Comparison of ENCODE assay signal across 8 mouse cellular contexts in the genomic region with DNA sequence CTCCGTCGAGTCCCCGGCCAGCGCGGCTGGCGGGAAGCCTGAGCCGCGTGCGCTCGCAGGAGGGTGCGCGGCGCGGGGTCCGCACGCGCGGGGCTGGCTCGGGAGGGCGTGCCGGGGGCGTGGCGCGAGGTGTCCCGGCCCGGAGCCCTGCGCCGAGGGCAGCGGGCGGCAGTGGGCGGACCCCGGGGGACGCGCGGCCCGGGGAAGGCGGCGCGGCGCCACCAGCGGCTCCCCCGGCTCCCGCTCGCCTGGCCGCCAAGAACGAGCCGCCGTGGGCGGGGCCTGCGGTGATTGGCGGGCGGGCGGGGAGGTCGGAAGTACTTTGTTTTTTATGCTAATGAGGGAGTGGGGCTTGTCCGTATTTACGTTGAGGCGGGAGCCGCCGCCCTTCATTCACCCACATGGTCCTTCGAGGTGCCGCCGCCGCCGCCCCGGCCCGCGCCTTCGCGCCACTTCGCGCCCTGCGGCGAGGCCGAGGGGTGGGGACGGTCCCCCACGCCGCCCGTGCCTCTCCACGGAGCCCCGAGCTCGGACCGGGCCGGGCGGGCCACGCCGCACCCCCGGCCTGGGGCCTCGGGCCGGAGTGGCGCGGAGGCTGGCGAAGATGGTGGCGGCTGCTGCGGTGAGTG. TPM values are rescaled to one million over a fixed set of nuclear protein-coding genes. Genes with fewer than 3 reads are reported as not detected.
DNase-seq lines count a peak whose midpoint lies in the region; ATAC-seq and TF ChIP-seq lines count a peak whose summit lies in the region.

No protein-coding gene starts in this region.

- no peak for TF ChIP-seq CTCF in intestine, postnatal 0 days (IDR thresholded peaks at IDR 0.05; ENCODE audit: low read depth)
- no peak for TF ChIP-seq CTCF in spleen, adult 2 months (IDR thresholded peaks at IDR 0.05; ENCODE audit: extremely low read depth, insufficient read depth, insufficient read length, insufficient replicate concordance)

- peak overlapping the region; percentile 88 for H3K27ac ChIP-seq in intestine, postnatal 0 days (ENCODE audit: low read depth, low read length)
- H3K27ac ChIP-seq in limb, embryonic 13.5 days: peak overlapping the region; percentile 93
- peak overlapping the region; percentile 90 for H3K27ac ChIP-seq in midbrain, embryonic 16.5 days (ENCODE audit: low read length)
- H3K27ac ChIP-seq in spleen, adult 2 months (ENCODE audit: insufficient read depth, low read length): peak overlapping the region; percentile 79

- H3K4me1 ChIP-seq in intestine, postnatal 0 days (replicated peaks; ENCODE audit: control insufficient read depth, insufficient read depth, low read length): 0 out of 2 replicates have a peak, but pooled peaks cover 3% of the 10 kb centered on the region
- H3K4me1 ChIP-seq in limb, embryonic 13.5 days: peaks cover 22% of the 10 kb centered on the region
- peaks cover 21% of the 10 kb centered on the region for H3K4me1 ChIP-seq in midbrain, embryonic 16.5 days (ENCODE audit: control insufficient read depth, insufficient read depth, low read length)
- H3K4me1 ChIP-seq in spleen, adult 2 months (ENCODE audit: control insufficient read depth, insufficient read depth, insufficient read length): peaks cover 5% of the 10 kb centered on the region

- ATAC-seq in cerebellum, adult (ENCODE audit: insufficient number of reproducible peaks, low FRiP score, low TSS enrichment): 0 out of 2 replicates have a peak, but pooled peaks have one; percentile 9
- peak; percentile 88 for ATAC-seq in intestine, postnatal 0 days
- ATAC-seq in limb, embryonic 13.5 days (ENCODE audit: low FRiP score, low read depth): peak; percentile 88
- ATAC-seq in midbrain, embryonic 16.5 days: peak; percentile 86

- peak overlapping the region; percentile 87 for H3K4me3 ChIP-seq in intestine, postnatal 0 days (ENCODE audit: low read depth, low read length)
- H3K4me3 ChIP-seq in limb, embryonic 13.5 days: peak overlapping the region; percentile 82
- peak overlapping the region; percentile 90 for H3K4me3 ChIP-seq in midbrain, embryonic 16.5 days (ENCODE audit: low read depth, low read length)
- H3K4me3 ChIP-seq in spleen, adult 2 months (ENCODE audit: extremely low read depth, insufficient read depth, insufficient read length): peak overlapping the region; percentile 83

- H3K27me3 ChIP-seq in intestine, postnatal 0 days (replicated peaks; ENCODE audit: control insufficient read depth, insufficient read depth, low read length): no peaks in the 10 kb centered on the region
- H3K27me3 ChIP-seq in limb, embryonic 13.5 days: 0 out of 2 replicates have a peak, but pooled peaks cover 8% of the 10 kb centered on the region
- no peaks in the 10 kb centered on the region; the same call in 1 of the 2 replicates for H3K27me3 ChIP-seq in midbrain, embryonic 16.5 days (ENCODE audit: control insufficient read depth, insufficient read depth, low read depth, low read length)
- H3K27me3 ChIP-seq in spleen, adult 2 months (ENCODE audit: control insufficient read depth, insufficient read depth, low read length): peaks cover 4% of the 10 kb centered on the region; the same call in 1 of the 2 replicates

- 0% methylated on average over 55 of the region's 94 CpGs for WGBS in intestine, postnatal 0 days
- under 1% methylated on average over 55 of the region's 94 CpGs for WGBS in limb, embryonic 13.5 days
- 0% methylated on average over 59 of the region's 94 CpGs for WGBS in midbrain, embryonic 16.5 days
- under 1% methylated on average over 94 of the region's 94 CpGs for WGBS in spleen, adult 2 months

- H3K9ac ChIP-seq in intestine, postnatal 0 days (ENCODE audit: low read depth, low read length): peak overlapping the region; percentile 93
- H3K9ac ChIP-seq in limb, embryonic 13.5 days: peak overlapping the region; percentile 99
- H3K9ac ChIP-seq in midbrain, embryonic 16.5 days (ENCODE audit: low read depth, low read length): peak overlapping the region; percentile 96

- no peaks in the 10 kb centered on the region for H3K9me3 ChIP-seq in intestine, postnatal 0 days (ENCODE audit: control insufficient read depth)
- H3K9me3 ChIP-seq in limb, embryonic 13.5 days: no peaks in the 10 kb centered on the region
- H3K9me3 ChIP-seq in midbrain, embryonic 16.5 days (replicated peaks; ENCODE audit: control insufficient read depth, low read length, poor library complexity, severe bottlenecking): no peaks in the 10 kb centered on the region

- peak; percentile 41; the same call in 1 of the 2 replicates for TF ChIP-seq POLR2A in spleen, adult 2 months (IDR thresholded peaks at IDR 0.05; ENCODE audit: low read depth, low read length)

- H3K36me3 ChIP-seq in intestine, postnatal 0 days (ENCODE audit: control insufficient read depth, insufficient read depth): peaks cover 14% of the 10 kb centered on the region
- H3K36me3 ChIP-seq in limb, embryonic 13.5 days: peaks cover 27% of the 10 kb centered on the region
- no peaks in the 10 kb centered on the region for H3K36me3 ChIP-seq in midbrain, embryonic 16.5 days (ENCODE audit: control insufficient read depth, insufficient read depth, low read length)
- H3K36me3 ChIP-seq in spleen, adult 2 months (ENCODE audit: control insufficient read depth, insufficient read depth, low read length): peaks cover 12% of the 10 kb centered on the region

- no peak for DNase-seq in cerebellum, adult 9-10 months
- peak; percentile 86 for DNase-seq in embryo, embryonic 11.5 days (ENCODE audit: low read depth, low spot score)
- peak; percentile 63 to 82 for DNase-seq in gastrocnemius, postnatal 4 days (ENCODE audit: low spot score in 2 of 2)
- peak; percentile 68 to 87 for DNase-seq in spleen, adult 2 months (ENCODE audit: low read depth in 1 of 2, low spot score in 2 of 2)

- H3K4me2 ChIP-seq in intestine, postnatal 0 days (replicated peaks; ENCODE audit: low read depth): peak overlapping the region; percentile 92
- H3K4me2 ChIP-seq in limb, embryonic 13.5 days (replicated peaks): peak overlapping the region; percentile 89
- peak overlapping the region; percentile 93 for H3K4me2 ChIP-seq in midbrain, embryonic 16.5 days (ENCODE audit: low read length)

RNA-seq across cellular contexts. Expression of gene Gpc5, which starts 51.3 kb away (rescaled TPM):
- not detected for total RNA-seq in gastrocnemius, postnatal 4 days (2021)
- 0.09 and 0.12 TPM in 2 replicates for polyA plus RNA-seq in intestine, postnatal 0 days (2015; fragmentation: Nextera tagmentation; extraction: Ambion mirVana)
- 2.0 and 2.2 TPM in 2 replicates for polyA plus RNA-seq in limb, embryonic 13.5 days (2015; fragmentation: Nextera tagmentation; extraction: Ambion mirVana)
- 7.4 and 10.4 TPM in 2 replicates for polyA plus RNA-seq in midbrain, embryonic 16.5 days (2015; fragmentation: Nextera tagmentation; extraction: Ambion mirVana)
- polyA plus RNA-seq in spleen, adult 2 months (2012; rRNA removed): not detected in 2 replicates

Comparison
In these comparisons a context has a peak if more than half of its experiments do, and no peak if none do; other contexts are left out.
1. ATAC-seq: peak in every context shown above with its lines; median percentile 88 in intestine, postnatal 0 days; 88 in limb, embryonic 13.5 days; 86 in midbrain, embryonic 16.5 days; 9 in cerebellum, adult.